Mouse (Mus musculus) ES-Bruce4 (cell line): ENCODE measurements at regions not wholly inside any gene's neighbourhood (a gene's known extent, or its start where the extent isn't known, plus 50 kb on each side); places are given as distances from the start of the nearest gene placed in this dataset.

ENCODE experiments used
- H3K27ac ChIP-seq: 2 replicates; pipeline ENCODE4 v1.5.1; 2012; ENCODE audit warnings: low read length, inconsistent platforms; ENCODE audit not compliant: insufficient read depth
- H3K27me3 ChIP-seq: 2 replicates; pipeline ENCODE4 v1.6.1; 2012; ENCODE audit warnings: mild to moderate bottlenecking, low read length, inconsistent platforms; ENCODE audit not compliant: control insufficient read depth, poor library complexity, insufficient read depth, severe bottlenecking
- H3K36me3 ChIP-seq: 2 replicates; pipeline ENCODE4 v1.6.1; 2012; ENCODE audit warnings: inconsistent platforms, mild to moderate bottlenecking, low read length, moderate library complexity; ENCODE audit not compliant: control insufficient read depth, poor library complexity, insufficient read depth, severe bottlenecking
- H3K4me1 ChIP-seq: one replicate; pipeline ENCODE4 v1.8.1; 2011; ENCODE audit warnings: low read length; ENCODE audit not compliant: control insufficient read depth, insufficient read depth
- H3K4me3 ChIP-seq: 2 replicates; pipeline ENCODE4 v1.5.1; 2011; ENCODE audit warnings: low read depth, mild to moderate bottlenecking, low read length
- H3K9ac ChIP-seq: 2 replicates; pipeline ENCODE4 v1.6.1; 2012; ENCODE audit warnings: low read depth, mild to moderate bottlenecking, inconsistent platforms; ENCODE audit not compliant: poor library complexity, severe bottlenecking
- H3K9me3 ChIP-seq: replicated peaks from 2 replicates; pipeline ENCODE4 v1.6.1; 2012; ENCODE audit warnings: mild to moderate bottlenecking, low read length, inconsistent platforms; ENCODE audit not compliant: control insufficient read depth, poor library complexity, insufficient read depth, severe bottlenecking
- CTCF ChIP-seq: IDR thresholded peaks from one replicate; pipeline ENCODE4 v1.8.1; 2011; ENCODE audit warnings: low read depth, low read length
- EP300 ChIP-seq: IDR thresholded peaks from 2 replicates; pipeline ENCODE4 v1.6.1; 2011; ENCODE audit warnings: low read depth, low read length; ENCODE audit not compliant: insufficient read depth
- POLR2A ChIP-seq: IDR thresholded peaks from one replicate; pipeline ENCODE4 v1.8.1; 2011; ENCODE audit warnings: low read length; ENCODE audit not compliant: insufficient read depth

DNA sequence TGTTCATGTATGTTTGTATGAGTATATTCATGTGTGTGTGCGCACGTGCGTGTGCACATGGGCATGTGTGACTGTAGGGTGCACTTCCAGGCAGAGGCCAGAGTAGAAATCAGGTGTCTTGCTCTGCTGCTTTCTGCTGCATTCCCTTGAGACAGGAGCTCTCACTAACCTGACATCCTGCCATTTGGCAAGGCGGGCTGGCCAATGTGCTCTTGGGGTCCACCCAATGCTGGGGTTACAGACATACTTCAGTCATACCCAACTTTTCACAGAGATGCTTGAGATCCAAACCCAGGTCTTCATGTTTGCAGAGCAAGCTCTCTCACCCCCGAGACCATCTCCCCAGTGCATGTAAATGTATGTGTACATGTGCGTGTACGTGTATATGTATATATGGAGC is 120.2 kb upstream of the Mvb12b start:
- Histone ChIP-seq H3K27me3 (no peaks in the 10 kb centered on the region), H3K9ac (no peak overlapping the region), H3K4me3 (no peak overlapping the region), H3K27ac (no peak overlapping the region), H3K36me3 (no peaks in the 10 kb centered on the region), H3K9me3 (no peaks in the 10 kb centered on the region), H3K4me1 (no peaks in the 10 kb centered on the region)
- TF ChIP-seq CTCF (no peak), POLR2A (no peak), EP300 (no peak)

DNA sequence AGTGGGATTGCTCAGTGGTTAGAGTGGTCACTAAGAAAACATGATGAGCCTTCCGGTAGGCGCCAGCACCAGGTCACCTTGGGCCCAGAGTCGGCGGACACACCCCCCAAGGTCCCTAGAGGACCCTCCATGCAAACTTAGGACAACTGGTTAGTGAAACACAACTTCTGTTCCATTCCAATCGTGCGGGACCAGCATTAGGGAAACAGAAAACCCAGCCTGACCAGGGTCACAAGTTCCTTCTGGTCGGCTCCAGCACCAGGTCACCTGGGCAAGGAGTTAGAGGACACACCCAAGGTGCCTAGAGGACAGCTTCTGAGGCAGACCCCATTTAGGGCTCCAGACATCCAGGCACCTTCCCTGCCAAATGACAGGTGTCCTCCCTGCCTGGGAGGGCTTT is 109.4 kb upstream of the Mvb12b start:
- TF ChIP-seq EP300: no peak
- TF ChIP-seq CTCF: no peak
- TF ChIP-seq POLR2A: no peak
- Histone ChIP-seq H3K9me3 (peaks cover 4% of the 10 kb centered on the region; the same call in 1 of the 2 replicates), H3K27me3 (no peaks in the 10 kb centered on the region), H3K27ac (no peak overlapping the region), H3K36me3 (no peaks in the 10 kb centered on the region), H3K4me3 (no peak overlapping the region), H3K9ac (no peak overlapping the region), H3K4me1 (no peaks in the 10 kb centered on the region)

DNA sequence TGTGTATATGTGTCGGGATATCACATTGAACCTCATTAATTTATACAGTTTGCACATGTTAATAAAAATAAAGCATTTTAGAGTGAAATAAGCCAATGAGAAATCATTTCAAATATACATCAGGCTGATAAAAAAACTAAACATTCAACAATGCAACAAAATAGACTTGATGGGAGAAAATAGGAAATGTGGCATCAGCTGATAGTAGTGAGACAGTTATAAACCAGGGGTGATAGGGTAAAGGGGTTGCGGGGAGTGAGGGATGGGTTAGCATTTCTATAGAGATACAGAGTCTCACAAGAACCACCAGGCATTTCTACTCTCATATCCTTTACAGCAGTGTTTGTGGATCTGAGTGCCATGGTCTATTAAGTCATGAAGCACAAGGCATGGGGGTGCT is 108.6 kb upstream of the Mvb12b start:
- no peak for TF ChIP-seq CTCF
- no peak for TF ChIP-seq EP300
- no peak for TF ChIP-seq POLR2A
- no peaks in the 10 kb centered on the region for H3K27me3 ChIP-seq
- H3K9ac ChIP-seq: no peak overlapping the region
- no peak overlapping the region for H3K4me3 ChIP-seq
- H3K9me3 ChIP-seq: peaks cover 4% of the 10 kb centered on the region; the same call in 1 of the 2 replicates
- no peak overlapping the region for H3K27ac ChIP-seq
- no peaks in the 10 kb centered on the region for H3K36me3 ChIP-seq
- no peaks in the 10 kb centered on the region for H3K4me1 ChIP-seq

- Histone ChIP-seq H3K27ac (no peak overlapping the region), H3K9ac (no peak overlapping the region), H3K4me1 (no peaks in the 10 kb centered on the region), H3K9me3 (no peaks in the 10 kb centered on the region), H3K4me3 (no peak overlapping the region), H3K36me3 (no peaks in the 10 kb centered on the region), H3K27me3 (no peaks in the 10 kb centered on the region)
- TF ChIP-seq CTCF (no peak), EP300 (no peak), POLR2A (no peak)
Measured at GRCm38 (mm10) chr2:33991299-33991698, 103.6 kb upstream of the Mvb12b start.

GRCm38 (mm10) chr2:33990711-33991110 is 103.0 kb upstream of the Mvb12b start:
- H3K4me1 ChIP-seq: no peaks in the 10 kb centered on the region
- no peak overlapping the region for H3K9ac ChIP-seq
- H3K36me3 ChIP-seq: no peaks in the 10 kb centered on the region
- no peak overlapping the region for H3K4me3 ChIP-seq
- H3K9me3 ChIP-seq: no peaks in the 10 kb centered on the region
- H3K27ac ChIP-seq: no peak overlapping the region
- H3K27me3 ChIP-seq: no peaks in the 10 kb centered on the region
- no peak for TF ChIP-seq POLR2A
- no peak for TF ChIP-seq EP300
- no peak for TF ChIP-seq CTCF

- H3K4me3 ChIP-seq: no peak overlapping the region
- H3K9ac ChIP-seq: no peak overlapping the region
- no peaks in the 10 kb centered on the region for H3K36me3 ChIP-seq
- no peak overlapping the region for H3K27ac ChIP-seq
- no peaks in the 10 kb centered on the region for H3K4me1 ChIP-seq
- no peaks in the 10 kb centered on the region for H3K9me3 ChIP-seq
- TF ChIP-seq POLR2A (no peak), CTCF (no peak), EP300 (no peak)
- H3K27me3 ChIP-seq: no peaks in the 10 kb centered on the region
Measured at GRCm38 (mm10) chr2:33989555-33990370, 102.0 kb upstream of the Mvb12b start.
